Mouse (Mus musculus): ENCODE results near the gene Nap1l1. TPM values are rescaled to one million over a fixed set of nuclear protein-coding genes. Genes with fewer than 3 reads are reported as not detected.
"Not testable (repeated sequence)": the region's sequence is repeated elsewhere in the genome, so short reads cannot be mapped to it uniquely, and the experiment has no call there.

Nap1l1 gene
- polyA plus RNA-seq, 1 experiment from 2014 or later: 163 TPM

DNA sequence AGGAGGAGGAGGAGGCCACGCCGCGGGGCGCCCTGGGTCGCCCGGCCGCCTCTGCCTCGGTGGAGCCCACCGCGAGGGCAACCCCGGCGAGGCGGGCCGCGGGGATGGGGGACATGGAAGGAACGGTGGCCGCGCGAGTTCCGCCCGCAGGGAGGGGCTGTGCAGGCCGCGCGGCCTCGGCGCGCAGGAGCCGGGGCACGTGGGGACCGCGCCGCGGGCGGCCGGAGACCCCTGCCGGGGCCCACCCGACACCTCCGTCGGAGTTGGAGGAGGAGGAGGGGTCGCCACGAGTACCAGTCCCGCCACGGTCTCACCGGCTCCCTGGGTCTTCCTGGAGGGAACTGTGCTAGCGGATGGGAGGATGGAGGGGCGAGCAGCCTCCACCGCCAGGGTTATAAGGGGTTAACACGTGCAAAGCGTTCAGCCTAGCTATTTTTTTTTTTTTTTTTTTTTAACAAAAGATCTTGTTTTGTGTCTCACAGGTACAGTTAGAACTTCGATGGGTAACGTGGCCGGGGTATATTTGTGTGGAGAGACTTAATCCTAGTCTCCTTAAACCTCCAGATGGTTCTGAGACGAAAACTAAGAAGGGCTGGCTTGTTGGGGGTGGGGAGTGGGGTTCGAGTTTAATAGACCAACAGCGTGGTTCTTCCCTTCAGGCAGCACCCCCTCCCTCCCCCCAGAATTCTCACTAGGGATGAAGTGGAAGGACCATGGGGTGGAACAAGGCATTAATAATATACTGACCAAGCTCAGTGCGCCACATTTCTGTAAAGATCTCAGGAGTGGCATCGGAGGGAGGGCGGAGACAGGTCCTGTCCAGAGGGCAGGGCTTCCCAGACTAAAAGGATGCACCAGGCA is 718 bp downstream of the Nap1l1 start:
- Histone ChIP-seq H3K9me3 (replicated peaks; ENCODE audit: control insufficient read depth, low read length, poor library complexity, severe bottlenecking) (no peaks in the 10 kb centered on the region), H3K4me2 (ENCODE audit: low read length) (peak overlapping the region; percentile 76), H3K36me3 (ENCODE audit: control insufficient read depth, insufficient read depth, low read length) (no peaks in the 10 kb centered on the region), H3K9ac (ENCODE audit: low read depth, low read length) (peak overlapping the region; percentile 98), H3K27me3 (ENCODE audit: control insufficient read depth, insufficient read depth, low read depth, low read length) (no peaks in the 10 kb centered on the region), H3K4me3 (ENCODE audit: low read depth, low read length) (peak overlapping the region; percentile 97), H3K4me1 (ENCODE audit: control insufficient read depth, insufficient read depth, low read length) (peaks cover 36% of the 10 kb centered on the region), H3K27ac (ENCODE audit: low read length) (peak overlapping the region; percentile 98)
- WGBS: under 1% methylated on average over 42 of the region's 58 CpGs
- ATAC-seq: peak; percentile 73

DNA sequence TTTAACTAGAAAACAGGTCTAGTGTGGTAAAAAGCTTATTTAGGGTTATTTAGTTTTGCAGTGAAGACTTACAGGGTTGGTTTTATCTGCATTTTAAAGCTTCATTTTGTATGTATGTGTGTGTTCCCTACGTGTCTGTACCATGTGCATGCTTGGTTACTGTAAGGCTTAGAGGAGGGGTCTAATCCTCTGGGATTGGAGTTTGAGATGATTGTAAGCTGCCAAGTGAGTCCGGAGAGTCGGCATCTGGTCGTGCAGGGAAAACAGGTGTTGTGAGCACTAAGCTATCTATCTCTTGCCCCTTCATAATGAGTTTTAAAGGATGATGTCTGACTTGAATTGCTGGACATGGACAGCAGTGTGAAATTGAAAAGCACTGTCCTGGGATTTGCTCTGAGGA is 3.3 kb downstream of the Nap1l1 start:
- Histone ChIP-seq H3K27ac (ENCODE audit: low read length) (no peak overlapping the region), H3K9me3 (replicated peaks; ENCODE audit: control insufficient read depth, low read length, poor library complexity, severe bottlenecking) (no peaks in the 10 kb centered on the region), H3K4me3 (ENCODE audit: low read depth, low read length) (peak overlapping the region; percentile 21), H3K4me2 (ENCODE audit: low read length) (peak overlapping the region; percentile 51), H3K4me1 (ENCODE audit: control insufficient read depth, insufficient read depth, low read length) (peaks cover 36% of the 10 kb centered on the region), H3K9ac (ENCODE audit: low read depth, low read length) (no peak overlapping the region), H3K36me3 (ENCODE audit: control insufficient read depth, insufficient read depth, low read length) (no peaks in the 10 kb centered on the region), H3K27me3 (ENCODE audit: control insufficient read depth, insufficient read depth, low read depth, low read length) (no peaks in the 10 kb centered on the region)
- WGBS: 24% methylated on average over 4 of the region's 4 CpGs
- no peak for ATAC-seq

DNA sequence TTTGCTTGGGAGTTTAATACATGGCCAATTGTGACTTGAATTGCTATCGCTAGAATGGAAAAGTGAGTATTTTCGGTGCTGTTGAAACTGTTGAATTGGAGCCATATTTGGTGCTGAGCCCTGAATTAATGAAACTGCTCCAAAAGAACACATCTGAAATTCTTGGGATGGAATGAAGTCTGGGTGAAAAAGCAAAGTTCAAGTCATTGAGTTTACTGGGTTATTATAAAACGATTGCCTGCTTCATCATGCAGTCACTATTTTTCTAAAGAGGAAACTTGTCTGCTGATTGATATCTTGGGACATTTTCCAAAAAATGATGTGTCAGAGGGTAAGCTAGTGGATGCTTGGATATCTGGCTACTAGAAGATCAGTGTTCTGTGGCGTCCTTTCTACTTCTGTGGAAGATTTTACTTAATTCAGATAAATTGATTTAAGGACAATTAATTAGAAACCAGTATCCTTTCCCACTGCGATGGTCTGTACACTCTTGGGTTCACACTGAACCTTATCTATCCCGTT is 4.0 kb downstream of the Nap1l1 start:
- Histone ChIP-seq H3K4me3 (ENCODE audit: low read depth, low read length) (no peak overlapping the region), H3K4me2 (ENCODE audit: low read length) (no peak overlapping the region), H3K4me1 (ENCODE audit: control insufficient read depth, insufficient read depth, low read length) (peaks cover 32% of the 10 kb centered on the region), H3K36me3 (ENCODE audit: control insufficient read depth, insufficient read depth, low read length) (no peaks in the 10 kb centered on the region), H3K9me3 (replicated peaks; ENCODE audit: control insufficient read depth, low read length, poor library complexity, severe bottlenecking) (no peaks in the 10 kb centered on the region), H3K27me3 (ENCODE audit: control insufficient read depth, insufficient read depth, low read depth, low read length) (no peaks in the 10 kb centered on the region), H3K9ac (ENCODE audit: low read depth, low read length) (no peak overlapping the region), H3K27ac (ENCODE audit: low read length) (no peak overlapping the region)
- ATAC-seq: no peak
- WGBS: 82% methylated on average over 6 of the region's 6 CpGs

DNA sequence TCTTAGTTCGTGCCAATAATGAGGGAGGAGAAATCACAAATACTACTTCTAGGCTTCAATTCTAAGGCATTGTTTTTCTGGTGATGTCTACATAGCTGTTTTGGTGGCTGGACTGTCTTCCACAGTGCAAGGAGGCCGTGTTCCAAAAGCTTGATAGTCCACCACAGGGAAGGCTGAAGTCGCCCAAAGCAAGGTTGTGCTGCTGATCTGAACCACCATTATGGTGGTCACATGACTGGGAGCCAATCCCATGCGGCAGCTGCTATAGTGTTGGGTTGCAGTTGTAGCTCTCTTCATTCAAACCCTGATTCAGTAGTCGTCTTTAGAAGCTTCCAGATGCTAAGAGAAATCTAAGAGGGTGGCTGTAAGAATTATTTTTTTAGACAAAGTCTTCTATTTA is 6.6 kb downstream of the Nap1l1 start:
- Histone ChIP-seq H3K27ac (ENCODE audit: low read length) (no peak overlapping the region), H3K4me1 (ENCODE audit: control insufficient read depth, insufficient read depth, low read length) (peaks cover 22% of the 10 kb centered on the region), H3K27me3 (ENCODE audit: control insufficient read depth, insufficient read depth, low read depth, low read length) (no peaks in the 10 kb centered on the region), H3K36me3 (ENCODE audit: control insufficient read depth, insufficient read depth, low read length) (0 out of 2 replicates have a peak, but pooled peaks cover 11% of the 10 kb centered on the region), H3K4me2 (ENCODE audit: low read length) (no peak overlapping the region), H3K9ac (ENCODE audit: low read depth, low read length) (no peak overlapping the region), H3K4me3 (ENCODE audit: low read depth, low read length) (no peak overlapping the region), H3K9me3 (replicated peaks; ENCODE audit: control insufficient read depth, low read length, poor library complexity, severe bottlenecking) (no peaks in the 10 kb centered on the region)
- 88% methylated on average over 5 of the region's 5 CpGs for WGBS
- no peak for ATAC-seq

DNA sequence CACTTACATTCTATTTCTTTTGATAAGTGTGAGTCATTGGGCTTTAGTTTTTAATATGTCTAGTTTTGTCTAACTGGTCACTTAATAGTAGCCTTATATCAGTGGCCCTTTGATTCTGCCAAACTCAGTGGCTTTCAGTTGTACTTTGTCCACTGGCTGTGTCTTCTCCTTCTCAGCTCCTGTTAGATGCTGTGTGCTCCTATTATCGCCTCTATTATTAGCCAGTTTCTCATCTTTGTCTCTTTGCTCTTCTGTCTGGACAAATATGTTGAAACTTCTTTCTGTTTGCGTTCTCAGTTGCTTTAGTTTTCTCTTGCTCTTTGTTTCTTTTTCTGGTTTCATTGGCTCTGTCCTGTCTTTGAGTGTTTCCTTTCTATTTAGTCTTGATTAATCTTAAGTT is 9.6 kb downstream of the Nap1l1 start:
- Histone ChIP-seq H3K4me3 (ENCODE audit: low read depth, low read length) (no peak overlapping the region), H3K27me3 (ENCODE audit: control insufficient read depth, insufficient read depth, low read depth, low read length) (no peaks in the 10 kb centered on the region), H3K9me3 (replicated peaks; ENCODE audit: control insufficient read depth, low read length, poor library complexity, severe bottlenecking) (no peaks in the 10 kb centered on the region), H3K4me2 (ENCODE audit: low read length) (no peak overlapping the region), H3K36me3 (ENCODE audit: control insufficient read depth, insufficient read depth, low read length) (0 out of 2 replicates have a peak, but pooled peaks cover 17% of the 10 kb centered on the region), H3K4me1 (ENCODE audit: control insufficient read depth, insufficient read depth, low read length) (no peaks in the 10 kb centered on the region), H3K27ac (ENCODE audit: low read length) (no peak overlapping the region), H3K9ac (ENCODE audit: low read depth, low read length) (no peak overlapping the region)
- no peak for ATAC-seq
- 91% methylated on average over 2 of the region's 2 CpGs for WGBS

DNA sequence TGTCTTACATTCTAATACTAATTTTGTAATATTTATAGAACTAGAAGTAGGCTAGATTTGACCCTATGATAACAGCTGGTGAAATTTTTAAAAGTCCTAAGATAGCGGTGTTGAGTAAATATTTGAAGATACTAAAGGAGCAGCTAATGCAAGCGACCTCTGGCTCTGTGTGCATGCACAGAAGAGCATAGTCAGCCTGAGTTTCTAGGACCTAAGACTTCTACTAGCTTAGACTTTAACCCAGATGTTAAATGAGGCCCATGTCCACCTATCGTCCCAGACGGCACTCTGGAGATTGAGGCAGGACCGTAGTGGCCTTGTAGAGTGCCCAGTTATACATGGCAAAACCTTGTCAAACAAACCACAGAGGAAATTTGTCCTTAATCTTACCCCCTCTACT is 11.1 kb downstream of the Nap1l1 start:
- H3K36me3 ChIP-seq (ENCODE audit: control insufficient read depth, insufficient read depth, low read length): 0 out of 2 replicates have a peak, but pooled peaks cover 17% of the 10 kb centered on the region
- H3K27ac ChIP-seq (ENCODE audit: low read length): no peak overlapping the region
- H3K9me3 ChIP-seq (replicated peaks; ENCODE audit: control insufficient read depth, low read length, poor library complexity, severe bottlenecking): no peaks in the 10 kb centered on the region
- H3K27me3 ChIP-seq (ENCODE audit: control insufficient read depth, insufficient read depth, low read depth, low read length): no peaks in the 10 kb centered on the region
- no peak overlapping the region for H3K9ac ChIP-seq (ENCODE audit: low read depth, low read length)
- no peaks in the 10 kb centered on the region for H3K4me1 ChIP-seq (ENCODE audit: control insufficient read depth, insufficient read depth, low read length)
- WGBS: 87% methylated on average over 5 of the region's 5 CpGs
- H3K4me2 ChIP-seq (ENCODE audit: low read length): no peak overlapping the region
- H3K4me3 ChIP-seq (ENCODE audit: low read depth, low read length): no peak overlapping the region
- ATAC-seq: no peak

DNA sequence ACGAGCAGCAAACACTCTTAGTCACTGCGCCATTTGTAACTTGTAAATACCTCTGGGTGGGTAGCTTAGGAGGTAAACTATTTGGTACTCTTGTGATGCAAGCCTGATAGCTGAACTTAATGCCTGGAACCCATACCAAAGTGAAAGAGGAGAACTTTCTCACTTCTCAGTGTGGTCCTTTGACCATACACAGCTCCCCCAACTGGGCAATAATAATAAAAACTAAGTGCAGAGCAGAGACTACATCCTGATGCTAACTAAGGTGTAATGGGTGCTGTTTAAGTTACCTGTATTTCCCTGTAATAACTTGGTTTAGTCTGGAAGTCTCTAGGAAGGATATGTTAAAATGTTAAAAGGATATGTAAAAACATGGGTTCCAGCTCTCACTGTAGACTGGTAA is 15.8 kb downstream of the Nap1l1 start:
- no peak overlapping the region for H3K4me2 ChIP-seq (ENCODE audit: low read length)
- peaks cover 25% of the 10 kb centered on the region for H3K36me3 ChIP-seq (ENCODE audit: control insufficient read depth, insufficient read depth, low read length)
- H3K4me3 ChIP-seq (ENCODE audit: low read depth, low read length): no peak overlapping the region
- H3K9me3 ChIP-seq (replicated peaks; ENCODE audit: control insufficient read depth, low read length, poor library complexity, severe bottlenecking): no peaks in the 10 kb centered on the region
- H3K27ac ChIP-seq (ENCODE audit: low read length): no peak overlapping the region
- no peak overlapping the region for H3K9ac ChIP-seq (ENCODE audit: low read depth, low read length)
- ATAC-seq: no peak
- WGBS: 85% methylated on average over 2 of the region's 2 CpGs
- H3K27me3 ChIP-seq (ENCODE audit: control insufficient read depth, insufficient read depth, low read depth, low read length): no peaks in the 10 kb centered on the region
- H3K4me1 ChIP-seq (ENCODE audit: control insufficient read depth, insufficient read depth, low read length): no peaks in the 10 kb centered on the region

DNA sequence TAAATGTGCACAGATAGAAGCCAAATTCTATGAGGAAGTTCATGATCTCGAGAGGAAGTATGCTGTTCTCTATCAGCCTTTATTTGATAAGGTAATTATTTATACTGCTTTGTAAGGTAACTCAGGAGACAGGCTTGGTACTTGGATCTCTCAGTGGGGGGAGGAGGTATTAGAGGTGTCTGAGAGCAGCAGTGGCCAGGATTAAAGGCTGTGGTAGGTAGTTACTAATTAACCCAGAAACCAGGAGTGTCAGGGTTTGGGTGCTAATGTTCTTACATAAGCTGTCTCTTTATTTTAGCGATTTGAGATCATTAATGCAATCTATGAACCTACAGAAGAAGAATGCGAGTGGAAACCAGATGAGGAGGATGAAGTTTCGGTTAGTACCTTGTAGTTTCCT is 17.1 kb downstream of the Nap1l1 start:
- H3K27ac ChIP-seq (ENCODE audit: low read length); ATAC-seq; H3K9ac ChIP-seq (ENCODE audit: low read depth, low read length); H3K9me3 ChIP-seq (replicated peaks; ENCODE audit: control insufficient read depth, low read length, poor library complexity, severe bottlenecking); H3K4me1 ChIP-seq (ENCODE audit: control insufficient read depth, insufficient read depth, low read length); H3K4me3 ChIP-seq (ENCODE audit: low read depth, low read length); H3K27me3 ChIP-seq (ENCODE audit: control insufficient read depth, insufficient read depth, low read depth, low read length); H3K4me2 ChIP-seq (ENCODE audit: low read length): not testable (repeated sequence)
- H3K36me3 ChIP-seq (ENCODE audit: control insufficient read depth, insufficient read depth, low read length): peaks cover 29% of the 10 kb centered on the region
- 90% methylated on average over 4 of the region's 4 CpGs for WGBS

DNA sequence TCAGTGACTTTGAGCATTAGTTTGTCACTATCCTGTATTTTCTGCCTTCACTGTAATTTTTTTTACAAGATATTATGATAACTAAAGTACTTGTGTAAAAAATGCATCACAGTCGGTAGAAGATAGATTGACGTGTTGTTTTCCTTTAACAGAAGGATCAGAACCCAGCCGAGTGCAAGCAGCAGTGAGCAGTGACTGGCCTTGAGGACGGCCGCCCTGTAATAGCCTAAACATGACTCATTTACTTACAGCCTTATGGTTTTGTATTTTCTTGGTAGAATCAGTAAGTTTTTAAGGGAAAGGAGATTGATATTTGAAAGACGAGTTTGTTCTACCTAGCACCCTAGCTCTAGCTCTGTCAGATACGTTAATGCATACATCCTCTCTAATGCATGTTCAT is 22.9 kb downstream of the Nap1l1 start:
- no peaks in the 10 kb centered on the region for H3K9me3 ChIP-seq (replicated peaks; ENCODE audit: control insufficient read depth, low read length, poor library complexity, severe bottlenecking)
- H3K27me3 ChIP-seq (ENCODE audit: control insufficient read depth, insufficient read depth, low read depth, low read length): no peaks in the 10 kb centered on the region
- WGBS: 93% methylated on average over 7 of the region's 7 CpGs
- no peak overlapping the region for H3K9ac ChIP-seq (ENCODE audit: low read depth, low read length)
- H3K36me3 ChIP-seq (ENCODE audit: control insufficient read depth, insufficient read depth, low read length): peaks cover 31% of the 10 kb centered on the region
- no peak overlapping the region for H3K4me3 ChIP-seq (ENCODE audit: low read depth, low read length)
- ATAC-seq: no peak
- H3K4me1 ChIP-seq (ENCODE audit: control insufficient read depth, insufficient read depth, low read length): no peaks in the 10 kb centered on the region
- H3K27ac ChIP-seq (ENCODE audit: low read length): no peak overlapping the region
- H3K4me2 ChIP-seq (ENCODE audit: low read length): no peak overlapping the region
